Mouse (Mus musculus): Measurements from ENCODE around the gene Helt.

GRCm38 (mm10) chr8:46336351-46336750 is 41.9 kb upstream of the Helt start:
- TF ChIP-seq CTCF (IDR thresholded peaks at IDR 0.05; ENCODE audit: control insufficient read depth, insufficient read depth, insufficient replicate concordance, low read depth, low read length) (no peak), POLR2A (IDR thresholded peaks at IDR 0.05; ENCODE audit: control insufficient read depth, low read depth, low read length) (no peak)

Measured in testis, adult 2 months (tissue).